Mouse (Mus musculus) embryonic facial prominence, embryonic 14.5 days (tissue): ENCODE results near the gene Mid1. TPM values are rescaled to one million over a fixed set of nuclear protein-coding genes. Genes with fewer than 3 reads are reported as not detected.
"Not testable (repeated sequence)": the region's sequence is repeated elsewhere in the genome, so short reads cannot be mapped to it uniquely, and the experiment has no call there.

ENCODE experiments used
- ATAC-seq: fragments of 200-750 bp; cut with Nextera tagmentation; 2 replicates; pipeline ENCODE4 v1.8.0; 2017; ENCODE audit warnings: low read depth, moderate number of reproducible peaks, moderate TSS enrichment
- DNase-seq: peaks from one replicate; pipeline ENCODE4 v3.0.0-alpha.2; 2015; ENCODE audit warnings: low spot score
- H3K27ac ChIP-seq: fragments of 300-500 bp; sonication (generic); replicated peaks from 2 replicates; pipeline ENCODE4 v1.5.1; 2014; ENCODE audit warnings: low read depth, mild to moderate bottlenecking, low read length, moderate library complexity
- H3K27me3 ChIP-seq: fragments of 300-500 bp; sonication (generic); replicated peaks from 2 replicates; pipeline ENCODE4 v1.6.1; 2014; ENCODE audit warnings: low read length; ENCODE audit not compliant: control insufficient read depth, insufficient read depth
- H3K36me3 ChIP-seq: fragments of 300-500 bp; sonication (generic); 2 replicates; pipeline ENCODE4 v1.6.1; 2014; ENCODE audit warnings: low read length, mixed read lengths; ENCODE audit not compliant: control insufficient read depth, insufficient read depth
- H3K4me1 ChIP-seq: fragments of 300-500 bp; sonication (generic); 2 replicates; pipeline ENCODE4 v1.6.1; 2014; ENCODE audit warnings: antibody characterized with exemption, low read length; ENCODE audit not compliant: control insufficient read depth, insufficient read depth
- H3K4me2 ChIP-seq: fragments of 300-500 bp; sonication (generic); 2 replicates; pipeline ENCODE4 v1.6.1; 2014; ENCODE audit warnings: low read depth, mild to moderate bottlenecking, low read length, moderate library complexity, mixed read lengths
- H3K4me3 ChIP-seq: fragments of 300-500 bp; sonication (generic); 2 replicates; pipeline ENCODE4 v1.5.1; 2014; ENCODE audit warnings: low read depth, mild to moderate bottlenecking, low read length
- H3K9ac ChIP-seq: fragments of 300-500 bp; sonication (generic); 2 replicates; pipeline ENCODE4 v1.6.1; 2014; ENCODE audit warnings: low read depth, mild to moderate bottlenecking, low read length, moderate library complexity, mixed read lengths
- H3K9me3 ChIP-seq: fragments of 300-500 bp; sonication (generic); 2 replicates; pipeline ENCODE4 v1.6.1; 2016; ENCODE audit warnings: low read length; ENCODE audit not compliant: control insufficient read depth
- WGBS: fragments of 180-500 bp; shearing (Covaris S2); extraction: QIAGEN DNeasy Blood & Tissue Kit; methylation state at CpG from one replicate; pipeline ENCODE4 v1.1.7; 2014; 5-methylcytosine and 5-hydroxymethylcytosine counted together
- polyA plus RNA-seq: library from polyadenylated mRNA; unstranded; fragments of >200 nt; fragmentation: Nextera tagmentation; extraction: Ambion mirVana; gene quantifications from 2 replicates; pipeline ENCODE4 v1.2.1, GENCODE M21; 2014

Gene Mid1
- polyA plus RNA-seq, 1 experiment from 2014 or later = 10.4 TPM

GRCm38 (mm10) chrX:169972791-169973494, 287.9 kb downstream of the Mid1 start:
- WGBS = 75% methylated on average over 6 of the region's 6 CpGs
- not testable (repeated sequence) for H3K27ac ChIP-seq, H3K4me1 ChIP-seq, H3K4me3 ChIP-seq, ATAC-seq, H3K9ac ChIP-seq, DNase-seq, H3K36me3 ChIP-seq, H3K4me2 ChIP-seq, H3K27me3 ChIP-seq
- H3K9me3 ChIP-seq = peaks cover 13% of the 10 kb centered on the region; the same call in 1 of the 2 replicates

- not testable (repeated sequence) for DNase-seq, H3K36me3 ChIP-seq, H3K27me3 ChIP-seq, H3K27ac ChIP-seq, H3K4me3 ChIP-seq, H3K4me2 ChIP-seq, ATAC-seq, H3K4me1 ChIP-seq, H3K9ac ChIP-seq
- peaks cover 13% of the 10 kb centered on the region; the same call in 1 of the 2 replicates for H3K9me3 ChIP-seq
- WGBS = 64% methylated on average over 3 of the region's 3 CpGs
These were observed 288.8 kb downstream of the Mid1 start for GRCm38 (mm10) chrX:169973806-169974205.

- not testable (repeated sequence) for H3K27ac ChIP-seq, H3K4me3 ChIP-seq, H3K4me2 ChIP-seq, H3K36me3 ChIP-seq, H3K9ac ChIP-seq, DNase-seq, H3K27me3 ChIP-seq, H3K4me1 ChIP-seq
- 63% methylated on average over 4 of the region's 4 CpGs for WGBS
- ATAC-seq = peak; percentile 10; the same call in 1 of the 2 replicates
- H3K9me3 ChIP-seq = peaks cover 13% of the 10 kb centered on the region; the same call in 1 of the 2 replicates
These were observed 289.5 kb downstream of the Mid1 start for GRCm38 (mm10) chrX:169974456-169974855.

- ATAC-seq = peak; percentile 60
- DNase-seq, H3K27ac ChIP-seq, H3K9ac ChIP-seq, H3K4me2 ChIP-seq, H3K9me3 ChIP-seq, H3K4me1 ChIP-seq, H3K27me3 ChIP-seq, H3K4me3 ChIP-seq: not testable (repeated sequence)
- 54% methylated on average over 6 of the region's 6 CpGs for WGBS
- H3K36me3 ChIP-seq = peaks cover 13% of the 10 kb centered on the region; the same call in 1 of the 2 replicates
These were observed 290.0 kb downstream of the Mid1 start for GRCm38 (mm10) chrX:169974974-169975373.

GRCm38 (mm10) chrX:169975681-169976131, 290.7 kb downstream of the Mid1 start:
- not testable (repeated sequence) for H3K27ac ChIP-seq, DNase-seq, H3K9ac ChIP-seq, H3K4me2 ChIP-seq, H3K4me3 ChIP-seq, ATAC-seq, H3K27me3 ChIP-seq, H3K4me1 ChIP-seq
- Histone ChIP-seq H3K36me3 (peaks cover 16% of the 10 kb centered on the region; the same call in 1 of the 2 replicates), H3K9me3 (peaks cover 14% of the 10 kb centered on the region; the same call in 1 of the 2 replicates)
- WGBS = 77% methylated on average over 3 of the region's 3 CpGs

- H3K4me3 ChIP-seq, H3K4me2 ChIP-seq, ATAC-seq, H3K27me3 ChIP-seq, DNase-seq, H3K4me1 ChIP-seq, H3K9ac ChIP-seq, H3K27ac ChIP-seq: not testable (repeated sequence)
- H3K36me3 ChIP-seq = peaks cover 17% of the 10 kb centered on the region; the same call in 1 of the 2 replicates
- WGBS = 84% methylated on average over 5 of the region's 5 CpGs
- H3K9me3 ChIP-seq = peaks cover 14% of the 10 kb centered on the region; the same call in 1 of the 2 replicates
These were observed 291.3 kb downstream of the Mid1 start for GRCm38 (mm10) chrX:169976340-169976739.

- H3K9ac ChIP-seq, DNase-seq, ATAC-seq, H3K4me2 ChIP-seq, H3K4me3 ChIP-seq, H3K27me3 ChIP-seq, H3K4me1 ChIP-seq: not testable (repeated sequence)
- H3K9me3 ChIP-seq = peaks cover 17% of the 10 kb centered on the region; the same call in 1 of the 2 replicates
- H3K27ac ChIP-seq = peak overlapping the region; percentile 41; the same call in 1 of the 2 replicates
- 86% methylated on average over 7 of the region's 7 CpGs for WGBS
- H3K36me3 ChIP-seq = peaks cover 31% of the 10 kb centered on the region
These were observed 292.9 kb downstream of the Mid1 start for GRCm38 (mm10) chrX:169977856-169978435.

- not testable (repeated sequence) for H3K4me3 ChIP-seq, H3K4me1 ChIP-seq, DNase-seq, H3K9ac ChIP-seq, H3K27me3 ChIP-seq
- peaks cover 25% of the 10 kb centered on the region for H3K9me3 ChIP-seq
- H3K4me2 ChIP-seq = peak overlapping the region; percentile 8
- 65% methylated on average over 29 of the region's 29 CpGs for WGBS
- ATAC-seq = peak; percentile 7; the same call in 1 of the 2 replicates
- H3K27ac ChIP-seq = peak overlapping the region; percentile 41; the same call in 1 of the 2 replicates
- H3K36me3 ChIP-seq = peaks cover 39% of the 10 kb centered on the region
These were observed 293.7 kb downstream of the Mid1 start for GRCm38 (mm10) chrX:169978436-169979381.
